Mouse (Mus musculus) G1E (cell line): ENCODE results near the gene Atp9a.

Experiments
- CTCF ChIP-seq: IDR thresholded peaks from 2 replicates; pipeline ENCODE4 v1.5.1; 2012; ENCODE audit warnings: low read depth, low read length, inconsistent platforms, mixed read lengths
- GATA1 ChIP-seq: IDR thresholded peaks from 2 replicates; pipeline ENCODE4 v1.6.1; 2012; ENCODE audit warnings: borderline replicate concordance, low read length, inconsistent platforms, mixed read lengths
- GATA2 ChIP-seq: IDR thresholded peaks from 2 replicates; pipeline ENCODE4 v1.6.1; 2012; ENCODE audit warnings: low read depth, low read length, inconsistent platforms, borderline replicate concordance
- POLR2AphosphoS5 ChIP-seq: IDR thresholded peaks from 2 replicates; pipeline ENCODE4 v1.6.1; 2012; ENCODE audit warnings: low read depth, low read length, inconsistent platforms; ENCODE audit not compliant: insufficient replicate concordance
- TAL1 ChIP-seq: conservative IDR thresholded peaks from 2 replicates; pipeline ENCODE4 v1.6.1; 2012; ENCODE audit warnings: low read depth, low read length, inconsistent platforms, mixed read lengths

DNA sequence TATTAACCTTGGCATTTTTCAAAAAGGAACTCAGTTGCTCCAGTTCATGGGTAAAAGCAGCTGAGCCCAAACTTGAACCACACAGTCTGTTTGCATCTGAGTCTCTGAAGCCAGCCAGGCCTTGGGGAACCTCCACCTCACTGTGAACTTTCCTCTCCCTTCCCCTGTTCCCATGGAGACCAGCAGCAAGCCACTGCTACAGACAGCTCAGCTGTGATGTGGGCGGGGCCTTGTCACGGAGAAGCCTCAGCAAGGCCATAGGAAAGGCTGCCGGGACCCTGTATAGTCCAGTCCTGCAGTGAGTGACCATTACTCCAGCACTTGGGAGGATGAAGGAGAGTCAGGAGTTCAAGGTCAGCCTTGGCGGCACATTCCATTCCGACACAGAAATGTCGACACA, 16.2 kb downstream of the Atp9a start:
- TF ChIP-seq CTCF (no peak), GATA1 (no peak), GATA2 (no peak), TAL1 (no peak), POLR2AphosphoS5 (no peak)
